Mouse (Mus musculus) frontal cortex, adult (tissue): ENCODE results near the gene Atp2b2.
"Not testable (repeated sequence)": the region's sequence is repeated elsewhere in the genome, so short reads cannot be mapped to it uniquely, and the experiment has no call there.

Experiments used
- ATAC-seq: cut with Nextera tagmentation; 2 replicates; pipeline ENCODE4 v1.9.2; 2017; ENCODE audit warnings: mild to moderate bottlenecking, moderate library complexity, mixed read lengths; ENCODE audit not compliant: low TSS enrichment

The Atp2b2 gene

DNA sequence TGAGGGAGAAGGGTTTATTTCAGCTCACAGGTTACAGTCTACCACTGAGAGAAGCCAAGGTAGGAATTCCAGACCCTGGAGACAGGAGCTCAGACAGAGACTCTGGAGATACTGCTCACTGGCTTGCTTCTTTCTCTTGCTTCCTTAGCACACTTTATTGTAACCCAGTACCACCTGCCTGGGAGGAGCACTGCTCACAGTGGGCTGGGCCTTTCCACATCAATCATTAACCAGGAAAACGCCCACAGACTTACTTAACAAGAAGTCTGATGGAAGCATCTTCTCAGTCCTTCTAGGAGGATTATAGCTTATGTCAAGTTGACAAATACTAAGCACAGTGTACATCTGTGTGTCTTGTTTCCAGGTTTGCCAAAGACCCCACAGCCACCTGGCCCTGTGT lies 327.6 kb downstream of the Atp2b2 start:
- no peak for ATAC-seq

DNA sequence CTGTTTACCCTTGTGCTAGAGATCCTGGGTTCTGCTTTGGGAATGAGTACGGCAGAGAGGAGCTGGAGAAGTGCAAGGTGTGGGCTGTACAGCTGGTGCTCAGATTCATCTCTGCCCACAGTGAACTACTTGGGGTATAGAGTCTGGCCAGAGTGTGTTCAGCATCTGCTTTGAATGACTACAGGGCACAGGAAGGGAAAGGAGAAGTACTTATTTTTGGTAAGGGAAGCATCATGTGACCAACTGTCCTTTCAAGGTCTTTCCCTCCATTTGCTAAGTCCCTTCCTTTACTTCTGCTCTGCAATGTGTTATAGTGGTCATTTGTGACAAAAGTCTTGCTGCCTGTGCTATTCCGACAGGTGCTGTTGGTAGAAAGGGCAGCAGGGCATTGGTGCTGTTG lies 328.1 kb downstream of the Atp2b2 start:
- 0 out of 2 replicates have a peak, but pooled peaks have one; percentile 42 for ATAC-seq

DNA sequence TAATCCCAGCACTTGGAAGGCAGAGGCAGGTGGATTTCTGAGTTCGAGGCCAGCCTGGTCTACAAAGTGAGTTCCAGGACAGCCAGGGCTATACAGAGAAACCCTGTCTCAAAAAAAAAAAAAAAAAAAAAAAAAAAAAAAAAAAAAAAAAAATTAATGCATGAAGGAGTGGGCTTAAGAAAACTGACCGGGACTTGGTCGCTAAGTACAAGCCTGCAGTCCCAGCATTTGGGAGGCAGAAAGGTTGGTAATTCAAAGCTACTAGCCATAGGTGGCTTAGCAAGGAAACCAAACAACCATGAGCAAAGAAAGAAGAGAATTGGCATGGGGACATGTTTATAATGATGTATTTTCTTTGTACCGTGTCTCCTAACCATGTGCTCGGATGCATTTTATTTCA lies 329.0 kb downstream of the Atp2b2 start:
- not testable (repeated sequence) for ATAC-seq

DNA sequence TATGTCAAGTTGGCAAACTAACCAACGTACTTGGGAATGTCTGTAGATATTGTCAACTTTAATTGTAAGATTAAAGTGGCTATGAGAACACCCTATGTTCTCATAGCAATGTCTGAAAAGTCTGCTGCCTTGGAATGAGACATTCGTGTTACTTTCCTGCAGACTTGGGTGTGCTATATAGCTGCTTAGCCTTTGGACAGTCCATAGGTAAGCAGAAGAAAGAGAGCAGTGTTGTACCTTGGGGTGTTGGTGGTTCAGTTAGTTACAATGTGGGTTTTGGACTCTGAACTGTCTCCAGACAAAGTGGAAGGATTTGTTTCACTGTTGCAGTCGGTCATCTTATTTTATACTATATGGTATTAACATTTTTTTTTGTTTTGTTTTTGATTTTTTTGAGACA lies 329.7 kb downstream of the Atp2b2 start:
- ATAC-seq: no peak

DNA sequence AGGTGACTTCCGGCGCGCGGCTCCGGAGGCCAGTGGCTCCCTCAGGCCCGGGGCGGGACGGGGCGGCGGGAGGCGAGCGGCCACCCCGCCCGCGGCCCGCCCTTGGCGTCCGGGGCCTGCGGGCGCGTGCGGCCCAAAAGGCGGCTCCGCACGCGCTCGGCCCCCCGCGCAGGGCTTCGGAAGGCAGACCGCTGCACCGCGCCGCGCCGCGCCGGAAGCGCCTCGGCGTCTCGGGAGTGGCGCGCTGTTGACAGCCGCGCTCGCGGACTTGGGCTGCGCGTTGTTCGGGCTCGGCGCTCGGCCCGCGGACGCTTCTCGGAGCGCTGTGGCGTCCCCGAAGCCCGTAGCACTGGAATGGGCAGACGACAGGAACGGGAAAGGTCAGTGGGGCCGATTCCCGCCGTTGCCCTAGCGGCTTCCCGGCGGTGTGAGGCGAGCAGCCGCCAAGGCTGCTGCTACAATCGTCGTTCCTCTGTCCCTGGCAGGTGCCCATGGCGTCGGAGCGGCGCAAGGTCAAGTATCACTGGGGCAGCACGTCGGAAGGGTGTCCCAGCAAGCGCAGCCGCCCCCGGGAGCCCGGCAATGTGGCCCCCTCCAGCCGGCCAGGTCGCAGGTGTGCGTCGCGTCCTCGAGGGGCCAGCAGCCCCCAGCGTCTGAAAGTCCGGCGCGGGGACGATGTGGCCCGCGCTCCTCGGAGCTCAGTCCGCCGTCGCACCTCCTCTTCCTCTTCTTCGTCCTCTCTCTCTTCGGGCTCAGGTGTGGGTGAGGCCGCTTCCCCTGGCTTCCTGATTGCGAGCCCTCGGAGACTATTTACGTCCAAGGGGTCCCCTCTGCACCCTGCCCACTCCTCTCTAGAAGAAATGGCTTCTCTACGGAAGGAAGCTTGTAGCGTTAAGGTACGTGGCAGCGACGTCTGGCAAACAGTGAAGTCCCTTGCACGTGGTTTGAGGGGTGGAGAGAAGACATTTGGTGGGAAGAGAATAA lies 344.9 kb downstream of the Atp2b2 start:
- ATAC-seq: peak; percentile 48; the same call in 1 of the 2 replicates

DNA sequence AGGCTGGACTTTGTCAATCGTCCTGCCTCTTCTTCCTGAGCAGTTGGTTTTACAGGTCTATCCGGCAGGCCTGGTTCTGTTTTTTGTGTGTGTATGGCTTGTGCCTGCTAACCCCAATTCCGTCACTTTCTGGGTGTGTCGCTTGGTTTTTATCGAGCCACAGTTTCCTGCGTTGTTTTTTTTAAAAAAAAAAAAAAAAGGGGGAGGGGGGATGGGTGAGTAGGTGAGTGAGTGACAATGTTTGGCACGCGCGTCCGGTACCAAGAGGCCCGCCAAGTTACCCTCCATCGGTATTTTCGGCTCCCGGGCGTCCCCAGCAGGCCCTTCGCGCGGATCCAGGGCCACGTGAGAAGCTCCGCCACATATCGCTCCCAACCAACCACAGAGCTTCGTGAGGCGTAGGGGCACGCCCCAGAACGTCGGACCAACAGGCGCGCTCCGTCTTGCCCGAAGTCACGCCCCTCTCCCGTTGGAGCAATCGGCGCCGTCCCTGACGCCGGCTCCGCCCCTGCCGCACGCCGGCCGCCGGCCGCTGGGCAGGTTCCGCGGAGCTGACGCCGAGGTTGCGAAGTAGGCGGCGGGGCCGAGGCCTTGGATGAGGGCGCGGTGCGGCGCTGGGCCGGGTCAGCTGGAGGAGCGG lies 345.7 kb downstream of the Atp2b2 start, which contains the start of gene Tatdn2:
Gene Tatdn2 (plus strand): TSS at position 469 of the 640 bp plus-strand sequence.
- peak; percentile 98 for ATAC-seq

DNA sequence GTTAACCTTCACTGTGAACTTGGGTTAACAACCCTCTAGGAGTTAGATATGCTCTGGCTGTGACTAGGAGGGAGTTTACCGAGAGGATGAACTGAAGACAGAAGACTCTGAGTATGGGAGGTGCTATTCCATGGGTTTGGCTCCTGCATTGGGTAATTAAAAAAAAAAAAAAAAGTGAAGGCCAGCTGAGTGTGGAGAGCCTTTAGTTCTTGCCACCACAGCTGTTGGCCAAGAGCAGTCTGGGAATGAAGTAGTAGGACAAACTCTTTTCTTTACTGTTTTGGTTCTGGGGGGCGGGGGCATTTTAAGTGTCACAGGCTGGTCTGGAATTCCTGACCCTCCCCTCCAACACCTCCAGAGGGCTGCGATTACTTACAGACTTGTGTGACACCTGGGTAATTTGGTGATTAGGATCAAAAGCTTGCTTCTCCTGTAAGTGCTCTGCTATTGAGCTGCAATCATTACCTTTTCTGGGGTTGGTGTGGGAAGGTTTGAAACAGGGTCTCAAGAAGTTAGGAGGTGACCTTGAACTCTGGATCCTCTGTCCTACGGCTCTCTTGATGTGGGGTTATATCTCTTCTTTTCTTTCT lies 346.6 kb downstream of the Atp2b2 start:
- no peak for ATAC-seq

DNA sequence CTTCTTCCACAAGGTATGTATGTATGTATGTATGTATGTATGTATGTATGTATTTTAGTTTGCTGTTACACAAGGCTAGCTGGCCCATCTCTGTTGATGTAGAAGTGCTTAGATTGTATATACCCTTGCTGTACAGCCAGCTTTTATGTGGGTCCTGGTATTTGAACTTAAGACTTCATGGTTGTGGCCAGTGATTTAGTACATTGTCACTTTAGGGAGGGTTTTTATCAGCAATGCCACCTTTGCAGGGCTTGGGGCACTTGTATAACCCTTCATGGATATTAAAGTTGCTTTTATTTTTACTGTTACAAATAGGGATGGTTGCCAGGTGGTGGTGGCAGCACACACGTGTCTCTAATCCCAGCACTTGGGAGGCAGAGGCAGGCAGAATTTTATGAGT lies 347.2 kb downstream of the Atp2b2 start:
- ATAC-seq: no peak
